Mouse (Mus musculus) midbrain, embryonic 10.5 days (tissue): ENCODE measurements around the gene Hist1h2bf. TPM values are rescaled to one million over a fixed set of nuclear protein-coding genes. Genes with fewer than 3 reads are reported as not detected.
A peak's percentile ranks its signal among the peaks of the same experiment; 100 is the strongest.
"Not testable (repeated sequence)": the region's sequence is repeated elsewhere in the genome, so short reads cannot be mapped to it uniquely, and the experiment has no call there.

Experiments
- DNase-seq: peaks from one replicate; pipeline ENCODE4 v3.0.0-alpha.2; 2017; ENCODE audit warnings: low spot score
- H3K27ac ChIP-seq: fragments of 300-500 bp; sonication (generic); replicated peaks from 2 replicates; pipeline ENCODE4 v1.5.1; 2016; ENCODE audit warnings: mild to moderate bottlenecking
- H3K27me3 ChIP-seq: fragments of 300-500 bp; sonication (generic); 2 replicates; pipeline ENCODE4 v1.6.1; 2016; ENCODE audit warnings: low read depth, mild to moderate bottlenecking; ENCODE audit not compliant: poor library complexity, severe bottlenecking
- H3K36me3 ChIP-seq: fragments of 300-500 bp; sonication (generic); 2 replicates; pipeline ENCODE4 v1.6.1; 2016; ENCODE audit warnings: mild to moderate bottlenecking, moderate library complexity
- H3K4me1 ChIP-seq: fragments of 300-500 bp; sonication (generic); 2 replicates; pipeline ENCODE4 v1.6.1; 2016
- H3K4me3 ChIP-seq: fragments of 300-500 bp; sonication (generic); 2 replicates; pipeline ENCODE4 v1.5.1; 2016; ENCODE audit warnings: mild to moderate bottlenecking, moderate library complexity
- H3K9me3 ChIP-seq: fragments of 300-500 bp; sonication (generic); replicated peaks from 2 replicates; pipeline ENCODE4 v1.6.1; 2016; ENCODE audit warnings: mild to moderate bottlenecking
- WGBS: fragments of 180-500 bp; shearing (Covaris S2); methylation state at CpG from one replicate; pipeline ENCODE4 v1.1.7; 2016; 5-methylcytosine and 5-hydroxymethylcytosine counted together
- polyA plus RNA-seq: library from polyadenylated mRNA; unstranded; fragments of >200 nt; fragmentation: Nextera tagmentation; extraction: Ambion mirVana; gene quantifications from 2 replicates; pipeline ENCODE4 v1.2.1, GENCODE M21; 2016

Hist1h2bf gene
- polyA plus RNA-seq, result 3.8 TPM in 2 replicates

GRCm38 (mm10) chr13:23573898-23574524 is at the start of gene Hist1h2bf, which contains the start of gene Hist1h2ad:
Hist1h2bf (minus strand) TSS chr13:23574196.
Hist1h2ad (plus strand) TSS chr13:23574381.
- WGBS, result 1% methylated on average over 42 of the region's 42 CpGs
- peak within 1 kb of the TSS; percentile 97 for H3K27ac ChIP-seq
- H3K9me3 ChIP-seq, H3K36me3 ChIP-seq, H3K27me3 ChIP-seq: not testable (repeated sequence)
- peak; percentile 90 for DNase-seq
- H3K4me1 ChIP-seq, result peaks cover 49% of the 10 kb centered on the region
- peak within 1 kb of the TSS; percentile 61 for H3K4me3 ChIP-seq

GRCm38 (mm10) chr13:23622861-23623450 is 49.0 kb upstream of the Hist1h2bf start:
- 30% methylated on average over 7 of the region's 7 CpGs for WGBS
- Histone ChIP-seq H3K27me3 (peaks cover 23% of the 10 kb centered on the region), H3K4me1 (peaks cover 22% of the 10 kb centered on the region), H3K4me3 (peak overlapping the region; percentile 70), H3K36me3 (no peaks in the 10 kb centered on the region), H3K27ac (peak overlapping the region; percentile 96), H3K9me3 (no peaks in the 10 kb centered on the region)
- no peak for DNase-seq

GRCm38 (mm10) chr13:23622175-23622671 is 48.2 kb upstream of the Hist1h2bf start, which contains the start of gene Hist1h1e:
Hist1h1e (minus strand) TSS chr13:23622558.
- DNase-seq, result peak; percentile 91
- H3K27me3 ChIP-seq, result peaks cover 23% of the 10 kb centered on the region
- WGBS, result under 1% methylated on average over 53 of the region's 53 CpGs
- H3K4me1 ChIP-seq, result peaks cover 20% of the 10 kb centered on the region
- not testable (repeated sequence) for H3K36me3 ChIP-seq, H3K9me3 ChIP-seq
- H3K4me3 ChIP-seq, result peak within 1 kb of the TSS; percentile 70
- peak within 1 kb of the TSS; percentile 96 for H3K27ac ChIP-seq

GRCm38 (mm10) chr13:23621532-23622174 is 47.7 kb upstream of the Hist1h2bf start:
- Histone ChIP-seq H3K4me3 (peak overlapping the region; percentile 70), H3K9me3 (no peaks in the 10 kb centered on the region), H3K36me3 (no peaks in the 10 kb centered on the region), H3K4me1 (peaks cover 20% of the 10 kb centered on the region), H3K27ac (peak overlapping the region; percentile 96), H3K27me3 (peaks cover 20% of the 10 kb centered on the region)
- under 1% methylated on average over 18 of the region's 18 CpGs for WGBS
- peak; percentile 68 for DNase-seq

- peak; percentile 69 for DNase-seq
- 2% methylated on average over 27 of the region's 27 CpGs for WGBS
- H3K27ac ChIP-seq, result peak within 1 kb of the TSS; percentile 96
- H3K9me3 ChIP-seq, result no peaks in the 10 kb centered on the region
- peaks cover 13% of the 10 kb centered on the region for H3K27me3 ChIP-seq
- peak within 1 kb of the TSS; percentile 70 for H3K4me3 ChIP-seq
- H3K4me1 ChIP-seq, result peaks cover 20% of the 10 kb centered on the region
- no peaks in the 10 kb centered on the region for H3K36me3 ChIP-seq
These were observed 46.9 kb upstream of the Hist1h2bf start, which contains the start of gene Hist1h2be for GRCm38 (mm10) chr13:23620733-23621531. Hist1h2be (minus strand) TSS chr13:23621124.

GRCm38 (mm10) chr13:23620056-23620732 is 46.2 kb upstream of the Hist1h2bf start:
- WGBS, result 59% methylated on average over 12 of the region's 12 CpGs
- Histone ChIP-seq H3K4me3 (peak overlapping the region; percentile 70), H3K27ac (peak overlapping the region; percentile 96), H3K9me3 (no peaks in the 10 kb centered on the region), H3K36me3 (no peaks in the 10 kb centered on the region), H3K27me3 (peaks cover 6% of the 10 kb centered on the region), H3K4me1 (peaks cover 20% of the 10 kb centered on the region)
- peak; percentile 16 for DNase-seq

GRCm38 (mm10) chr13:23611638-23612037 is 37.6 kb upstream of the Hist1h2bf start:
- Histone ChIP-seq H3K9me3 (no peaks in the 10 kb centered on the region), H3K4me3 (no peak overlapping the region), H3K36me3 (no peaks in the 10 kb centered on the region), H3K4me1 (no peaks in the 10 kb centered on the region), H3K27ac (no peak overlapping the region), H3K27me3 (no peaks in the 10 kb centered on the region)
- 89% methylated on average over 3 of the region's 3 CpGs for WGBS
- no peak for DNase-seq

- H3K27ac ChIP-seq, result no peak overlapping the region
- DNase-seq, result no peak
- no peaks in the 10 kb centered on the region for H3K4me1 ChIP-seq
- H3K4me3 ChIP-seq, result no peak overlapping the region
- WGBS, result 72% methylated on average over 2 of the region's 2 CpGs
- no peaks in the 10 kb centered on the region for H3K9me3 ChIP-seq
- H3K27me3 ChIP-seq, result no peaks in the 10 kb centered on the region
- no peaks in the 10 kb centered on the region for H3K36me3 ChIP-seq
These were observed 36.4 kb upstream of the Hist1h2bf start for GRCm38 (mm10) chr13:23610393-23610792.

GRCm38 (mm10) chr13:23609844-23610243 is 35.8 kb upstream of the Hist1h2bf start:
- H3K9me3 ChIP-seq, result no peaks in the 10 kb centered on the region
- no peaks in the 10 kb centered on the region for H3K27me3 ChIP-seq
- H3K4me3 ChIP-seq, result no peak overlapping the region
- H3K36me3 ChIP-seq, result no peaks in the 10 kb centered on the region
- no peak for DNase-seq
- H3K4me1 ChIP-seq, result no peaks in the 10 kb centered on the region
- no peak overlapping the region for H3K27ac ChIP-seq

GRCm38 (mm10) chr13:23609209-23609608 is 35.2 kb upstream of the Hist1h2bf start:
- DNase-seq, result no peak
- no peaks in the 10 kb centered on the region for H3K9me3 ChIP-seq
- H3K27me3 ChIP-seq, result no peaks in the 10 kb centered on the region
- H3K36me3 ChIP-seq, result no peaks in the 10 kb centered on the region
- no peak overlapping the region for H3K27ac ChIP-seq
- no peak overlapping the region for H3K4me3 ChIP-seq
- no peaks in the 10 kb centered on the region for H3K4me1 ChIP-seq
- 89% methylated on average over 4 of the region's 4 CpGs for WGBS

- no peaks in the 10 kb centered on the region for H3K4me1 ChIP-seq
- no peak overlapping the region for H3K27ac ChIP-seq
- WGBS, result 87% methylated on average over 3 of the region's 3 CpGs
- no peak for DNase-seq
- H3K9me3 ChIP-seq, result no peaks in the 10 kb centered on the region
- H3K36me3 ChIP-seq, result no peaks in the 10 kb centered on the region
- no peak overlapping the region for H3K4me3 ChIP-seq
- H3K27me3 ChIP-seq, result no peaks in the 10 kb centered on the region
These were observed 31.1 kb upstream of the Hist1h2bf start for GRCm38 (mm10) chr13:23605052-23605451.

GRCm38 (mm10) chr13:23604452-23604851 is 30.5 kb upstream of the Hist1h2bf start:
- no peak for DNase-seq
- Histone ChIP-seq H3K4me3 (no peak overlapping the region), H3K4me1 (no peaks in the 10 kb centered on the region), H3K9me3 (no peaks in the 10 kb centered on the region), H3K27me3 (no peaks in the 10 kb centered on the region), H3K36me3 (no peaks in the 10 kb centered on the region), H3K27ac (no peak overlapping the region)
- WGBS, result 96% methylated on average over 3 of the region's 3 CpGs
